Mouse (Mus musculus): ENCODE data around the gene Olfr1186. TPM values are rescaled to one million over a fixed set of nuclear protein-coding genes. Genes with fewer than 3 reads are reported as not detected.
"Not testable (repeated sequence)": the region's sequence is repeated elsewhere in the genome, so short reads cannot be mapped to it uniquely, and the experiment has no call there.

Gene Olfr1186
- not detected in 2 replicates for polyA plus RNA-seq (2012; rRNA removed)

- Histone ChIP-seq H3K4me3 (ENCODE audit: insufficient read depth, low read depth, low read length) (no peak within 1 kb of the TSS), H3K4me1 (ENCODE audit: control insufficient read depth, insufficient read depth, low read length) (no peaks in the 10 kb centered on the region), H3K27me3 (replicated peaks; ENCODE audit: control insufficient read depth, insufficient read depth, low read length) (no peaks in the 10 kb centered on the region), H3K27ac (ENCODE audit: insufficient read depth, low read depth, low read length) (no peak within 1 kb of the TSS), H3K36me3 (ENCODE audit: control insufficient read depth, insufficient read depth, low read length) (no peaks in the 10 kb centered on the region)
- no peak for TF ChIP-seq POLR2A (IDR thresholded peaks at IDR 0.05; ENCODE audit: low read depth, low read length)
- no peak for TF ChIP-seq CTCF (conservative IDR thresholded peaks at IDR 0.05; ENCODE audit: insufficient read depth, insufficient read length, low read depth, low read length)
- 68% methylated on average over 2 of the region's 2 CpGs for WGBS
- no peak for DNase-seq
Observed at GRCm38 (mm10) chr2:88518251-88518650, at the start of gene Olfr1186. Gene Olfr1186 (plus strand): TSS chr2:88518551.

GRCm38 (mm10) chr2:88483298-88483697, 35.1 kb upstream of the Olfr1186 start, which contains the start of gene Olfr1184:
Gene Olfr1184 (plus strand): TSS chr2:88483598.
- WGBS: 85% methylated on average over 2 of the region's 2 CpGs
- no peak within 1 kb of the TSS for H3K4me3 ChIP-seq (ENCODE audit: insufficient read depth, low read depth, low read length)
- DNase-seq: no peak
- H3K36me3 ChIP-seq (ENCODE audit: control insufficient read depth, insufficient read depth, low read length): no peaks in the 10 kb centered on the region
- TF ChIP-seq POLR2A (IDR thresholded peaks at IDR 0.05; ENCODE audit: low read depth, low read length) (no peak), CTCF (conservative IDR thresholded peaks at IDR 0.05; ENCODE audit: insufficient read depth, insufficient read length, low read depth, low read length) (no peak)
- H3K27ac ChIP-seq (ENCODE audit: insufficient read depth, low read depth, low read length): no peak within 1 kb of the TSS
- H3K27me3 ChIP-seq (replicated peaks; ENCODE audit: control insufficient read depth, insufficient read depth, low read length): no peaks in the 10 kb centered on the region
- no peaks in the 10 kb centered on the region for H3K4me1 ChIP-seq (ENCODE audit: control insufficient read depth, insufficient read depth, low read length)

GRCm38 (mm10) chr2:88493020-88493419, 25.3 kb upstream of the Olfr1186 start, which contains the start of gene Olfr1185-ps1:
Gene Olfr1185-ps1 (plus strand): TSS chr2:88493320.
- no peaks in the 10 kb centered on the region for H3K36me3 ChIP-seq (ENCODE audit: control insufficient read depth, insufficient read depth, low read length)
- no peak within 1 kb of the TSS for H3K4me3 ChIP-seq (ENCODE audit: insufficient read depth, low read depth, low read length)
- no peaks in the 10 kb centered on the region for H3K4me1 ChIP-seq (ENCODE audit: control insufficient read depth, insufficient read depth, low read length)
- no peak for TF ChIP-seq POLR2A (IDR thresholded peaks at IDR 0.05; ENCODE audit: low read depth, low read length)
- no peak for TF ChIP-seq CTCF (conservative IDR thresholded peaks at IDR 0.05; ENCODE audit: insufficient read depth, insufficient read length, low read depth, low read length)
- H3K27ac ChIP-seq (ENCODE audit: insufficient read depth, low read depth, low read length): no peak within 1 kb of the TSS
- DNase-seq: no peak
- WGBS: 66% methylated on average over 2 of the region's 2 CpGs
- no peaks in the 10 kb centered on the region for H3K27me3 ChIP-seq (replicated peaks; ENCODE audit: control insufficient read depth, insufficient read depth, low read length)

GRCm38 (mm10) chr2:88525720-88526119, 7.4 kb downstream of the Olfr1186 start:
- no peak for DNase-seq
- Histone ChIP-seq H3K27ac (ENCODE audit: insufficient read depth, low read depth, low read length) (no peak overlapping the region), H3K27me3 (replicated peaks; ENCODE audit: control insufficient read depth, insufficient read depth, low read length) (no peaks in the 10 kb centered on the region), H3K4me1 (ENCODE audit: control insufficient read depth, insufficient read depth, low read length) (no peaks in the 10 kb centered on the region), H3K36me3 (ENCODE audit: control insufficient read depth, insufficient read depth, low read length) (no peaks in the 10 kb centered on the region), H3K4me3 (ENCODE audit: insufficient read depth, low read depth, low read length) (no peak overlapping the region)
- TF ChIP-seq CTCF (conservative IDR thresholded peaks at IDR 0.05; ENCODE audit: insufficient read depth, insufficient read length, low read depth, low read length) (no peak), POLR2A (IDR thresholded peaks at IDR 0.05; ENCODE audit: low read depth, low read length) (no peak)
- WGBS: 70% methylated on average over 3 of the region's 3 CpGs

GRCm38 (mm10) chr2:88556635-88557034, 38.3 kb downstream of the Olfr1186 start, which contains the start of gene Olfr1188:
Gene Olfr1188 (plus strand): TSS chr2:88556935.
- no peak within 1 kb of the TSS for H3K4me3 ChIP-seq (ENCODE audit: insufficient read depth, low read depth, low read length)
- no peaks in the 10 kb centered on the region for H3K36me3 ChIP-seq (ENCODE audit: control insufficient read depth, insufficient read depth, low read length)
- TF ChIP-seq POLR2A (IDR thresholded peaks at IDR 0.05; ENCODE audit: low read depth, low read length): no peak
- TF ChIP-seq CTCF (conservative IDR thresholded peaks at IDR 0.05; ENCODE audit: insufficient read depth, insufficient read length, low read depth, low read length): no peak
- 84% methylated on average over 2 of the region's 2 CpGs for WGBS
- DNase-seq: no peak
- no peaks in the 10 kb centered on the region for H3K27me3 ChIP-seq (replicated peaks; ENCODE audit: control insufficient read depth, insufficient read depth, low read length)
- H3K4me1 ChIP-seq (ENCODE audit: control insufficient read depth, insufficient read depth, low read length): no peaks in the 10 kb centered on the region
- no peak within 1 kb of the TSS for H3K27ac ChIP-seq (ENCODE audit: insufficient read depth, low read depth, low read length)

GRCm38 (mm10) chr2:88572696-88573095, 54.3 kb downstream of the Olfr1186 start:
- H3K4me3 ChIP-seq (ENCODE audit: insufficient read depth, low read depth, low read length); H3K4me1 ChIP-seq (ENCODE audit: control insufficient read depth, insufficient read depth, low read length); H3K36me3 ChIP-seq (ENCODE audit: control insufficient read depth, insufficient read depth, low read length); DNase-seq; H3K27ac ChIP-seq (ENCODE audit: insufficient read depth, low read depth, low read length); H3K27me3 ChIP-seq (replicated peaks; ENCODE audit: control insufficient read depth, insufficient read depth, low read length): not testable (repeated sequence)
- WGBS: 88% methylated on average over 12 of the region's 12 CpGs

Other genes with a start within 250 kb of the Olfr1186 start
- gene Olfr1173, start 238.7 kb upstream of the Olfr1186 start, polyA plus RNA-seq (2012; rRNA removed): not detected in 2 replicates
- not detected in 2 replicates for gene Olfr1174-ps, start 203.4 kb upstream of the Olfr1186 start, polyA plus RNA-seq (2012; rRNA removed)
- gene Olfr1175-ps, start 191.3 kb upstream of the Olfr1186 start, polyA plus RNA-seq (2012; rRNA removed): not detected in 2 replicates
- not detected in 2 replicates for gene Olfr1176, start 181.8 kb upstream of the Olfr1186 start, polyA plus RNA-seq (2012; rRNA removed)
- not detected in 2 replicates for gene Olfr1177-ps, start 172.1 kb upstream of the Olfr1186 start, polyA plus RNA-seq (2012; rRNA removed)
- gene Olfr1178, start 131.5 kb upstream of the Olfr1186 start, polyA plus RNA-seq (2012; rRNA removed): not detected in 2 replicates
- gene Olfr1179, start 112.1 kb upstream of the Olfr1186 start, polyA plus RNA-seq (2012; rRNA removed): not detected in 2 replicates
- gene Olfr1180, start 99.4 kb upstream of the Olfr1186 start, polyA plus RNA-seq (2012; rRNA removed): not detected in 2 replicates
- gene Olfr1181, start 92.4 kb upstream of the Olfr1186 start, polyA plus RNA-seq (2012; rRNA removed): not detected in 2 replicates
- not detected in 2 replicates for gene Gm13757, start 69.4 kb upstream of the Olfr1186 start, polyA plus RNA-seq (2012; rRNA removed)
- not detected in 2 replicates for gene Olfr1183, start 63.7 kb upstream of the Olfr1186 start, polyA plus RNA-seq (2012; rRNA removed)
- not detected in 2 replicates for gene Olfr1184, start 35.0 kb upstream of the Olfr1186 start, polyA plus RNA-seq (2012; rRNA removed)
- not detected in 2 replicates for gene Olfr1185-ps1, start 25.2 kb upstream of the Olfr1186 start, polyA plus RNA-seq (2012; rRNA removed)
- not detected in 2 replicates for gene Olfr1188, start 38.4 kb downstream of the Olfr1186 start, polyA plus RNA-seq (2012; rRNA removed)
- not detected in 2 replicates for gene Olfr1189, start 67.9 kb downstream of the Olfr1186 start, polyA plus RNA-seq (2012; rRNA removed)
- gene Olfr1191-ps1, start 122.0 kb downstream of the Olfr1186 start, polyA plus RNA-seq (2012; rRNA removed): not detected in 2 replicates
- gene Olfr1192-ps1, start 130.0 kb downstream of the Olfr1186 start, polyA plus RNA-seq (2012; rRNA removed): not detected in 2 replicates
- gene Olfr1193, start 157.1 kb downstream of the Olfr1186 start, polyA plus RNA-seq (2012; rRNA removed): not detected in 2 replicates
- not detected in 2 replicates for gene Olfr1195, start 170.6 kb downstream of the Olfr1186 start, polyA plus RNA-seq (2012; rRNA removed)
- gene Olfr1196, start 186.0 kb downstream of the Olfr1186 start, polyA plus RNA-seq (2012; rRNA removed): not detected in 2 replicates
- gene Olfr1197, start 213.8 kb downstream of the Olfr1186 start, polyA plus RNA-seq (2012; rRNA removed): not detected in 2 replicates
- not detected in 2 replicates for gene Olfr1198, start 232.8 kb downstream of the Olfr1186 start, polyA plus RNA-seq (2012; rRNA removed)
- not detected in 2 replicates for gene Olfr1199, start 241.9 kb downstream of the Olfr1186 start, polyA plus RNA-seq (2012; rRNA removed)

All from kidney, adult 2 months (tissue).